Mouse (Mus musculus) heart, adult 2 months (tissue): ENCODE results near the gene C8a.

Source experiments
- CTCF ChIP-seq: fragments of 200-600 bp; IDR thresholded peaks from 2 replicates; pipeline ENCODE4 v1.8.1; 2022; ENCODE audit warnings: antibody characterized with exemption, mild to moderate bottlenecking, moderate library complexity
- EP300 ChIP-seq: fragments of 200-500 bp; IDR thresholded peaks from 2 replicates; pipeline ENCODE4 v1.6.1; 2011; ENCODE audit warnings: low read depth, low read length, control low read depth; ENCODE audit not compliant: insufficient read depth

DNA sequence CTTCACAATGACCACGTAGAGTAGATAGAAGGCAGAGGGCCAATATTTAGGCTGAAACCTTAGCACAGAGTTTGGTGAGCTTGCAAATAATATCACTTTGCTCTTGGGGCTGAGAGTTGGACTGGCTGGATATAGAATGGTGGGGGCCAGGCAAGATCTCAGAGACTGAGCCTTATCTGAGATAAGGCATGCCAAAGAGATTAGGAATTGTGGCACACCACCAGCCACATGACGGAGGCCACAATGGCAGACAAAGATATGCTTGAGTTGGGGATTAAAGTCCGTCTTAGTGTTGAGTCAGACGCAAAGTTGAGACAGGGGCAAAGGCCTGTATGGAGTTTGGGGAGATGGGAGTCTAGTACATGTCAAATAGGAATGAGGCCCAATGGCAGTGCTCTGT, 84.1 kb downstream of the C8a start:
- TF ChIP-seq CTCF (no peak), EP300 (no peak)
